Mouse (Mus musculus): Measurements from ENCODE around the gene Arhgef9. TPM values are rescaled to one million over a fixed set of nuclear protein-coding genes. Genes with fewer than 3 reads are reported as not detected.
A peak's percentile ranks its signal among the peaks of the same experiment; 100 is the strongest.

Arhgef9 gene
- 15.1 and 15.8 TPM in 2 replicates for polyA plus RNA-seq (2015; fragmentation: Nextera tagmentation; extraction: Ambion mirVana)

DNA sequence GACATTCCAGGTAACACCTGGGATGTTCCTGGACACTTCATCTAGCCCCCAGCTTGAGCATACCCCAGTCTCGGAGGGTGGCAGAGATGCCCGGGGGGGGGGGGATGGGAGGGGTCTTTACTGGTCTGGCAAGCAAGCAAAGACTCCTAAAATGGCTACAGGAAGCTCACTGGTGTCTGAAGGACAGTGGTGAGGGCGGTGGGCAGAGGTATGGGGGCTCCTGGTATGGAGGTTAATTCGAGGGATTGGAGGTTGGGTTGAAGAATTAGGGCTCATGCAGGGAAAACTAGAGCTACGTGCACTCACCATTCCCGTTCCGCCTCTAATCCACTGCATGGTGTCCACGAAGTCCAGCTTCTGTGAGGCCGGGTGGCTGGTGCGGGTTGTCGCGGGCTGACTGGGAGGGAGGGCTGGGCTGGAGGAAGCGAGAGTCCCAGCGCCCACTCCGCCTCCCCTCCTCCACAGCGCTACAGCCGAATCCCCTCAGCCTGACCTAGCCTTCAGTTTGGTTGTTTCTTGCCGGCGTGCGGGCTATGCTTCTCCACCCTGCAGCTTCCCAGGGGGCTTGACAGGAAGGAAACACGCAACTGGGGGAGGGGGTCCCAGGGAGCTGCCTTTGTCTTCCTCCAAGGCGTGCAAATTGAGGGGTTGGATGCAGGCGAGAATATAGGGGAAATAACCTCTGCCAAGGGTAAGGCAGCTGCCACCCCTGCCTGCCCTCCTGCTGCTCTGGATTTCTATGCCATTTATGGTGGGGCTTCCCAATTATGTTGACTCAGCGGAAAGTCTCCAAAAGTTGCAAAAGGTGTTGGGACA, at the start of gene Arhgef9:
Gene Arhgef9 (minus strand): TSS at position 753 of the 816 bp plus-strand sequence.
- peak; percentile 89 for ATAC-seq (ENCODE audit: low FRiP score, low TSS enrichment)
- Histone ChIP-seq H3K9me3 (ENCODE audit: low read length) (no peaks in the 10 kb centered on the region), H3K4me2 (replicated peaks; ENCODE audit: low read depth, low read length) (peak within 1 kb of the TSS; percentile 62), H3K4me1 (ENCODE audit: insufficient read depth, low read length) (no peaks in the 10 kb centered on the region), H3K36me3 (ENCODE audit: insufficient read depth, low read length) (no peaks in the 10 kb centered on the region), H3K9ac (replicated peaks; ENCODE audit: low read length) (peak within 1 kb of the TSS; percentile 57), H3K4me3 (ENCODE audit: low read length) (peak within 1 kb of the TSS; percentile 49), H3K27me3 (ENCODE audit: insufficient read depth, low read length) (peaks cover 10% of the 10 kb centered on the region; the same call in 1 of the 2 replicates), H3K27ac (ENCODE audit: low read length) (no peak within 1 kb of the TSS)
- WGBS, result 30% methylated on average over 24 of the region's 24 CpGs

DNA sequence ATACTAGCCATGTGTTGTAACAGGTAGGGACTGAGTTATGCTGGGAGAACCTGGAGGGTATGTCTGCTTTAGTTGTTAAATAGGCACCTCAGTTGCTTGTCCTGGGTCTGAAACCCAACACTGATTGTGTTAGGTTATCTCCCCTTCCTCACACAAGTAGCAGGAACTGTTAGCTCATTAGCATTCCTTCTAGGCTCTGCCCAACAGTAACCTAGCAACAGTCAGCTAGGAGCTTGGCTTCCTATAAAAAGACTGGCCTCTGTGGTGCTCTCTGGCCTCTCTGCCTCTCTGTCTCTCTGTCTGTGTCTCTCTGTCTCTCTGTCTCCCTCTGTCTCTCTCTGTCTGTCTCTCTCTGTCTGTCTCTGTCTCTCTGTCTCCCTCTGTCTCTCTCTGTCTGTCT, 42.2 kb upstream of the Arhgef9 start:
- H3K9ac ChIP-seq (replicated peaks; ENCODE audit: low read length), result no peak overlapping the region
- H3K9me3 ChIP-seq (ENCODE audit: low read length), result no peaks in the 10 kb centered on the region
- no peaks in the 10 kb centered on the region for H3K4me1 ChIP-seq (ENCODE audit: insufficient read depth, low read length)
- no peak overlapping the region for H3K4me2 ChIP-seq (replicated peaks; ENCODE audit: low read depth, low read length)
- H3K4me3 ChIP-seq (ENCODE audit: low read length), result no peak overlapping the region
- no peak for ATAC-seq (ENCODE audit: low FRiP score, low TSS enrichment)
- H3K36me3 ChIP-seq (ENCODE audit: insufficient read depth, low read length), result no peaks in the 10 kb centered on the region
- no peaks in the 10 kb centered on the region for H3K27me3 ChIP-seq (ENCODE audit: insufficient read depth, low read length)
- H3K27ac ChIP-seq (ENCODE audit: low read length), result no peak overlapping the region

DNA sequence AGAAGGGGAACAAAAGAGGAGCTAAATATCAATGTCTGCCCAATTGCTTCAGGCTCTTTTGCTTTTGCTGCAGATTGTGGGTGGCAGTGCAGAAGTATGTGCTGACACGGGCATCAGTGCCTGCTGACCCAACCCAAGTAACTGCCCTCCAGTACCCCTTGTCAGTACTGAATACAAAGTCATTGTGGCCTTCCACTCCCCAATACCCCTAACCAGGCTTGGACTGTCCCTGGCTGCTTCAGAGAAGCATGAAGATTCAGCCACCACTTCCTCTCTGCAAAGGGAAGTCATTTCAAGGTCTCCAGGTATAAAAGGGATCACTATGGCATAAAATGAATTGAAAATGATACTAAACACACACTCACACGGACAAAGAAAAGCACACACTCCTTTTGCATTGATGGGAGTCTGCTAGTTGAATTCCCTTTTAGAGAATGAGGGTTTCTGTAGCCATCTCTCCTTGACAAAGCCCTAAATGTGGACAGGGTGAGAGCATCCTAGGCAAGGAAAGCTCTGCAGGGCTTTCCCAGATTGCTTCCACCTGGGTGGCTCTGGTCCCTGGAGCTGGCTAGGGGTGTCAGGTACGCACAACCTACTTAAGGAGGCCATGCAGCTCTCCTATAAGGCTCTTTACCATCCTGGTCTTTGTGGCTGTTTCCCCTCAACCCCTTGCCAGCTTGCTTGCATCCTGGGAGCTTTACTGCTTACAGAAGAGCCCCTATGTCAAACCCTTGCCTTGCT, 1.1 kb downstream of the Arhgef9 start:
- H3K36me3 ChIP-seq (ENCODE audit: insufficient read depth, low read length), result no peaks in the 10 kb centered on the region
- H3K4me2 ChIP-seq (replicated peaks; ENCODE audit: low read depth, low read length), result peak overlapping the region; percentile 62
- H3K9ac ChIP-seq (replicated peaks; ENCODE audit: low read length), result peak overlapping the region; percentile 57
- H3K27me3 ChIP-seq (ENCODE audit: insufficient read depth, low read length), result peaks cover 10% of the 10 kb centered on the region; the same call in 1 of the 2 replicates
- peak overlapping the region; percentile 49 for H3K4me3 ChIP-seq (ENCODE audit: low read length)
- WGBS, result 59% methylated on average over 3 of the region's 3 CpGs
- H3K27ac ChIP-seq (ENCODE audit: low read length), result no peak overlapping the region
- ATAC-seq (ENCODE audit: low FRiP score, low TSS enrichment), result no peak
- no peaks in the 10 kb centered on the region for H3K4me1 ChIP-seq (ENCODE audit: insufficient read depth, low read length)
- no peaks in the 10 kb centered on the region for H3K9me3 ChIP-seq (ENCODE audit: low read length)

DNA sequence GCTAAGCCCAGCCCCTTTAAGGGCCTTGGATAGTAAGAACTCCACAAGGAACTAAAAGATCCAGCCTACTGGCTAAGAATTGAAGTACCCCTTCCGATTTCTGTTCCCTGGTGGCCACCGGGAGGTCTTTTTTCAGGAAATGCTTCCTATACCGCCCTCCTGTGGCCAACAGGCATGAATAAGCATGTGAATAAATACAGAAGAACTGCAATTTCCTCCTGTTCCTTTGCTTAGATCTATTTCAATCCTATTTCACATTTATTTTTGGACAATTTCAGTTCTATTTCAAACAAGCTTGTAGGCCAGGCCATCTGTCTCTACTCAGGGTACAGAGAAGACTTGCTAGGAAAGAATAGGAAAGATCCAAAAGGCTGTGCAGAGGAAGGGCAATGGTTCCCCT, 20.7 kb downstream of the Arhgef9 start:
- H3K4me1 ChIP-seq (ENCODE audit: insufficient read depth, low read length), result no peaks in the 10 kb centered on the region
- ATAC-seq (ENCODE audit: low FRiP score, low TSS enrichment), result no peak
- H3K27me3 ChIP-seq (ENCODE audit: insufficient read depth, low read length), result peaks cover 10% of the 10 kb centered on the region; the same call in 1 of the 2 replicates
- WGBS, result 28% methylated on average over 3 of the region's 3 CpGs
- H3K27ac ChIP-seq (ENCODE audit: low read length), result no peak overlapping the region
- no peaks in the 10 kb centered on the region for H3K36me3 ChIP-seq (ENCODE audit: insufficient read depth, low read length)
- H3K9me3 ChIP-seq (ENCODE audit: low read length), result no peaks in the 10 kb centered on the region
- H3K4me2 ChIP-seq (replicated peaks; ENCODE audit: low read depth, low read length), result no peak overlapping the region
- no peak overlapping the region for H3K9ac ChIP-seq (replicated peaks; ENCODE audit: low read length)
- no peak overlapping the region for H3K4me3 ChIP-seq (ENCODE audit: low read length)

DNA sequence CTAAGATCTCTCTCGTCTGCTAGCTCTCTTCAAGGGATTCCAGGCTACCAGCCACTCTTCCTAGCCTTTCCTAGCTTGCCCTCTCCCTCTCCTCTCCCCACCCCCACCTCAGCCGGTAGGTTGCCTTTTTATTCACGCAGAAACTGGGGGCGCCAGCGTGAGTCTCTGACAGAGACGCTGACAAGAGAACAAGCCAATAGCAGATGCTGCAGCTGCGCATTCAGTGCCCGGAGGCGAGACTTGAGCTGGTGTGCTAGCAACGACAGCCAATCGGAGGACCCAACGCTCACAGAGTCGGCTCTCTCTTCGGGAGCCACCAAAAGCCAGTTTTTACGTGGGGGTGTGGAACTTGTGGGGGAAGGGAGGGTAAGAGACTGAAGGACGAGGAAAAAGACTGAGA, 30.3 kb downstream of the Arhgef9 start:
- Histone ChIP-seq H3K27me3 (ENCODE audit: insufficient read depth, low read length) (peaks cover 6% of the 10 kb centered on the region), H3K36me3 (ENCODE audit: insufficient read depth, low read length) (no peaks in the 10 kb centered on the region), H3K9ac (replicated peaks; ENCODE audit: low read length) (peak overlapping the region; percentile 72), H3K4me1 (ENCODE audit: insufficient read depth, low read length) (0 out of 2 replicates have a peak, but pooled peaks cover 2% of the 10 kb centered on the region), H3K4me2 (replicated peaks; ENCODE audit: low read depth, low read length) (peak overlapping the region; percentile 68), H3K4me3 (ENCODE audit: low read length) (peak overlapping the region; percentile 57), H3K9me3 (ENCODE audit: low read length) (no peaks in the 10 kb centered on the region), H3K27ac (ENCODE audit: low read length) (peak overlapping the region; percentile 76)
- WGBS, result 23% methylated on average over 16 of the region's 16 CpGs
- ATAC-seq (ENCODE audit: low FRiP score, low TSS enrichment), result peak; percentile 99

DNA sequence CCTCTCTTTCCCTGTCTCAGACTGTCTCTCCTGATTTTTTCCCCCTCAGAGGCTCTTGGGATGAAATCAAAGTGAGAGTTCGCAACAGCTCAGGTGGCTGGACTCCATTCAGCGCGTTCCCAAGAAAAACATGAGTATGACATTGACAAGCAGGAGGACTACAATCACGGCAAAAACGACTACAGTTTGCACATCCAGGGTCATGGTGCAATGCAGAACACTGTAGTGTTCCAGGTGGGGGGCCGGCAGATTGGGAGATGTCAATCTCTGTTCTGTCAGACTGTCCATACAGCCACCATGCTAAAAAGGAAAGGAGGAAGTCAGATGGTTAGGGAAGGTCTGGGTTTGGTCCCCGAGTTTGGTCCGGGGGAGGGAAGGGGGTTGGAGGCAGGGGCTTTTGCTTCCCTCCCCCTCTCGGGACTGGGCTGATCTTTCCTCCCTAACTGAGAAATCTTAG, 31.0 kb downstream of the Arhgef9 start:
- Histone ChIP-seq H3K4me3 (ENCODE audit: low read length) (peak overlapping the region; percentile 57), H3K36me3 (ENCODE audit: insufficient read depth, low read length) (no peaks in the 10 kb centered on the region), H3K4me1 (ENCODE audit: insufficient read depth, low read length) (0 out of 2 replicates have a peak, but pooled peaks cover 2% of the 10 kb centered on the region), H3K9ac (replicated peaks; ENCODE audit: low read length) (peak overlapping the region; percentile 72), H3K27ac (ENCODE audit: low read length) (peak overlapping the region; percentile 76), H3K4me2 (replicated peaks; ENCODE audit: low read depth, low read length) (peak overlapping the region; percentile 68), H3K9me3 (ENCODE audit: low read length) (no peaks in the 10 kb centered on the region), H3K27me3 (ENCODE audit: insufficient read depth, low read length) (peaks cover 6% of the 10 kb centered on the region)
- peak; percentile 35 for ATAC-seq (ENCODE audit: low FRiP score, low TSS enrichment)
- WGBS, result 30% methylated on average over 9 of the region's 9 CpGs

DNA sequence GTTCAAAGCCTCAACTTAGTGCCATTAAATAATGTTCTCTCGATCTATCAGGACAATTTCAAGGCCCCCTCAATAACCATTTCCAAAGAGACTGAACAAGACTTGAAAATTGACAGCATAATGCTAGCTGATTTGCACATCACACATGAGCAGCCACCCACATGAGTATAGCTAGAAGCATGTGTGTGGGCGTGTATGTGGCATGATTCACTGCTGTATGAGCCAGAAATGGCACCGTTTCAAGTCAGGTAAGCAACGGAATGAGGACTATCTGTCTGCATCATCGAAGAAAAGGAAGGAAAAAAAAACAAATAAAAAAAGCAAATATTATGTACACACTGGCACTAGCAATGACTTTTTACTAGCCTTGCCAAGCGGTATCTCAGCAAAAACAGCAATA, 32.5 kb downstream of the Arhgef9 start:
- Histone ChIP-seq H3K9me3 (ENCODE audit: low read length) (no peaks in the 10 kb centered on the region), H3K4me3 (ENCODE audit: low read length) (no peak overlapping the region), H3K4me1 (ENCODE audit: insufficient read depth, low read length) (0 out of 2 replicates have a peak, but pooled peaks cover 2% of the 10 kb centered on the region), H3K9ac (replicated peaks; ENCODE audit: low read length) (no peak overlapping the region), H3K4me2 (replicated peaks; ENCODE audit: low read depth, low read length) (0 out of 2 replicates have a peak overlapping the region, but pooled peaks have one; percentile 2), H3K36me3 (ENCODE audit: insufficient read depth, low read length) (no peaks in the 10 kb centered on the region), H3K27me3 (ENCODE audit: insufficient read depth, low read length) (peaks cover 6% of the 10 kb centered on the region), H3K27ac (ENCODE audit: low read length) (no peak overlapping the region; the same call in 1 of the 2 replicates)
- no peak for ATAC-seq (ENCODE audit: low FRiP score, low TSS enrichment)
- WGBS, result 54% methylated on average over 6 of the region's 6 CpGs

DNA sequence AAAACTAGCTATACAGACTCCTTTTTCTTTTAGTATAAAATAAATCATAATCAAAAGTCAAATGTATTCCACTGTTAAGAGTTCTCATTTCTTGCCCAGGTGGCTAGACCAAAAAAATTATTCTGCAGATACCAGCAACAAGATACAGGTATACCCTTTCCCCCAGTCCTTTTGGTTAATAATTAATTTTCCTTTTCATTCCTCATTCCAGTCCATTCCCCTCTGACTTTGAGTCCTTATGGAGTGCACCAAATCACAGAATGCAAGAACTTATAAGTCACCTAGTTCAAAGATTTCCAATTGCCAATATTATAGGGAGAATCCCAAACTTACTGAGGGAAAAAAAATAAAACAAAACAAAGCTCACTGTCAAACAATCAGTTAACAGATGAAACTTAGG, 33.2 kb downstream of the Arhgef9 start:
- no peak overlapping the region for H3K4me3 ChIP-seq (ENCODE audit: low read length)
- H3K9ac ChIP-seq (replicated peaks; ENCODE audit: low read length), result no peak overlapping the region
- H3K36me3 ChIP-seq (ENCODE audit: insufficient read depth, low read length), result no peaks in the 10 kb centered on the region
- 0 out of 2 replicates have a peak, but pooled peaks cover 2% of the 10 kb centered on the region for H3K4me1 ChIP-seq (ENCODE audit: insufficient read depth, low read length)
- H3K27ac ChIP-seq (ENCODE audit: low read length), result no peak overlapping the region; the same call in 1 of the 2 replicates
- no peak; the same call in 1 of the 2 replicates for ATAC-seq (ENCODE audit: low FRiP score, low TSS enrichment)
- H3K9me3 ChIP-seq (ENCODE audit: low read length), result no peaks in the 10 kb centered on the region
- H3K4me2 ChIP-seq (replicated peaks; ENCODE audit: low read depth, low read length), result no peak overlapping the region
- H3K27me3 ChIP-seq (ENCODE audit: insufficient read depth, low read length), result peaks cover 6% of the 10 kb centered on the region

DNA sequence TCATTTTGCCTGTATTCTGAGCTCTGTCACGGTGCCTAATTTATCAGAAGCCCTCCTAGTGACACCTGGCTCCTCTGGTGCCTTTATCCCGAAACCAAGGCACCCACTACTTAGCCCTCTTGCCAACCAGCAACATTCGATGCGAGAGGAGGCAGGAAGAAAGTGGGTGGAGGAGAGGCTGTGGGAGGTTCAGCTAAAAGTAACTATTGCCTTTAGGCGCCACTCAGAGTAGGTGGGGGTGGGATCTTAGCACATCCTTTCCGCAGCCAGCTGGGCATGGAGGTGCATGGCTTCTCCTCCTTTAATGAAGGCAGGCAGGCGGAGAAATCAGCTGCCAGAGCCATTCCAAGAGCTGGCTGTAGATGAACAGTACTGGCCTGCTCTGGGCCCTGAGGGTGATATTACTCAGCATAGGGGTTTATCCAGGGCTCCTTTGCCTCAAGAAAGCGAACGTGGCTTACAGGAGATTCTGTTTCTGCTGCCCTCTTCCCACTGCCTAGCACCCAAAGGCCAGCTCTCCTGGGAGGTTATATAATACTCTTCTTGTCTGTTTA, 39.7 kb downstream of the Arhgef9 start:
- no peak overlapping the region for H3K4me2 ChIP-seq (replicated peaks; ENCODE audit: low read depth, low read length)
- WGBS, result 40% methylated on average over 9 of the region's 9 CpGs
- H3K27me3 ChIP-seq (ENCODE audit: insufficient read depth, low read length), result peaks cover 13% of the 10 kb centered on the region
- no peak overlapping the region for H3K27ac ChIP-seq (ENCODE audit: low read length)
- H3K4me3 ChIP-seq (ENCODE audit: low read length), result no peak overlapping the region
- no peaks in the 10 kb centered on the region for H3K4me1 ChIP-seq (ENCODE audit: insufficient read depth, low read length)
- H3K36me3 ChIP-seq (ENCODE audit: insufficient read depth, low read length), result no peaks in the 10 kb centered on the region
- H3K9ac ChIP-seq (replicated peaks; ENCODE audit: low read length), result no peak overlapping the region
- H3K9me3 ChIP-seq (ENCODE audit: low read length), result no peaks in the 10 kb centered on the region
- ATAC-seq (ENCODE audit: low FRiP score, low TSS enrichment), result no peak

Data from kidney, embryonic 16.5 days (tissue).